Mouse (Mus musculus) cerebellum, adult 2 months (tissue): ENCODE measurements at regions not wholly inside any gene's neighbourhood (a gene's known extent, or its start where the extent isn't known, plus 50 kb on each side); places are given as distances from the start of the nearest gene placed in this dataset.
A peak's percentile ranks its signal among the peaks of the same experiment; 100 is the strongest.

Experiments
- DNase-seq, 2 experiments: peaks; one replicate each; pipeline ENCODE4 v3.0.0; 2021
- H3K27ac ChIP-seq: fragments of 200-500 bp; 2 replicates; pipeline ENCODE4 v1.5.1; 2012; ENCODE audit warnings: low read length, control low read depth, inconsistent platforms; ENCODE audit not compliant: insufficient read depth
- H3K27me3 ChIP-seq: fragments of 200-500 bp; 2 replicates; pipeline ENCODE4 v1.6.1; 2012; ENCODE audit warnings: inconsistent platforms, mild to moderate bottlenecking, low read length, moderate library complexity; ENCODE audit not compliant: control insufficient read depth, insufficient read depth
- H3K4me1 ChIP-seq: fragments of 200-500 bp; 2 replicates; pipeline ENCODE4 v1.6.1; 2011; ENCODE audit warnings: low read length; ENCODE audit not compliant: control insufficient read depth, insufficient read depth
- H3K4me3 ChIP-seq: fragments of 200-500 bp; replicated peaks from 2 replicates; pipeline ENCODE3; 2011; ENCODE audit warnings: mild to moderate bottlenecking, low read depth, low read length, control low read depth; ENCODE audit not compliant: insufficient read depth
- CTCF ChIP-seq: fragments of 200-500 bp; IDR thresholded peaks from 2 replicates; pipeline ENCODE4 v1.5.1; 2011; ENCODE audit warnings: low read depth, mild to moderate bottlenecking, control low read depth, low read length, moderate library complexity, borderline replicate concordance; ENCODE audit not compliant: insufficient read depth
- POLR2A ChIP-seq: fragments of 200-500 bp; IDR thresholded peaks from 2 replicates; pipeline ENCODE4 v1.6.1; 2011; ENCODE audit warnings: low read length, control low read depth, borderline replicate concordance; ENCODE audit not compliant: insufficient read depth
- WGBS: fragments of 180-500 bp; shearing (Covaris S2); methylation state at CpG from one replicate; pipeline ENCODE4 v1.1.7; 2018; 5-methylcytosine and 5-hydroxymethylcytosine counted together

- Histone ChIP-seq H3K4me1 (no peaks in the 10 kb centered on the region), H3K27ac (no peak overlapping the region), H3K4me3 (no peak overlapping the region), H3K27me3 (no peaks in the 10 kb centered on the region)
- peak; percentile 38 to 50 for DNase-seq
- TF ChIP-seq POLR2A, result no peak
- TF ChIP-seq CTCF, result no peak
- WGBS, result 53% methylated on average over 2 of the region's 2 CpGs
Observed at GRCm38 (mm10) chr1:194878440-194878839, 60.2 kb upstream of the Cd34 start.

DNA sequence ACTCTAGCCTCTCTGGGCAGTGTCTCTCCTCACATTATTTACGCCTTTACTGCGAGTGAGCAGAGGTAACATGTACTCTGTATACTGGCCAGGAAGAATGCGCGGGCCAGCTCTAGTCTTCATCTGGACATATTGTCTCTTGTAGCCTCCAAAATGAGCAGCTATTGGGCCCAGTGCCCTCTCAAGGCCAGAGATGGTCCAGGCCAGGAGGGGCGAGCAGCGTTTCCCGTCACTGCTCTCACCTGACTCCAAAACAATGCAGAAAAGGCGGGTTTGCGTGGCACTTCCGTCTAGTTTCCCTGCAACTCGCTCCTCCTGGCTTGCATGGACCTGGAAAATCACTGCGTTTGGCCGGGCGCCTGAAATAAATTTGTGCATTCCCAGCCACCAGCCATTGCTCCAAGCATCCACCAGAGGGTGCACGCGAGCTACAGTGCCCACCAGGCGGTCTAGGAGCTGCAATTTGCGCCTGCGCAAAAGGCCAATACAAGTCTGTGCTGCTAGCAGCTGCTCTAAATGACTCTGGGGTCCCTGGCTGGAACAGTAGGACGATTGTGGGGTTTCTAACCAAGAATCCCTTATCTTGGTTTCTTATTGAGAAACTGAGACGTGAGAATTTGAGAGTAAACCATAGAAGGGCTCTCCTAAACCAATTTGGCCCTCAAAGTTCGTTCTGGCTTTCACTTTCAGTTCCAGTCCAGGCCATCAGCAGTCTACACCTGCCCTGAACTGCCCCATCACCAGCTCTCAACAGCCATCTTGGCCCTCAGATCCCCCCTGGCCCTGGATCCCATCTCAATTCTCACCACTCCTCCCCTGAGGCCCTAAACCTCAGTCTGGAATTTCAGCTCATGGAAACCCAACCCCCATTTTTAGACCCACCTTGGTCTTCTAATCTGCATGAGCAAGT is 59.0 kb upstream of the Cd34 start:
- H3K4me1 ChIP-seq, result no peaks in the 10 kb centered on the region
- H3K27ac ChIP-seq, result 0 out of 2 replicates have a peak overlapping the region, but pooled peaks have one; percentile 4
- peak overlapping the region; percentile 47 for H3K4me3 ChIP-seq
- TF ChIP-seq POLR2A (no peak), CTCF (peak; percentile 97)
- DNase-seq, result peak; percentile 89 to 97
- H3K27me3 ChIP-seq, result no peaks in the 10 kb centered on the region
- 11% methylated on average over 22 of the region's 22 CpGs for WGBS

DNA sequence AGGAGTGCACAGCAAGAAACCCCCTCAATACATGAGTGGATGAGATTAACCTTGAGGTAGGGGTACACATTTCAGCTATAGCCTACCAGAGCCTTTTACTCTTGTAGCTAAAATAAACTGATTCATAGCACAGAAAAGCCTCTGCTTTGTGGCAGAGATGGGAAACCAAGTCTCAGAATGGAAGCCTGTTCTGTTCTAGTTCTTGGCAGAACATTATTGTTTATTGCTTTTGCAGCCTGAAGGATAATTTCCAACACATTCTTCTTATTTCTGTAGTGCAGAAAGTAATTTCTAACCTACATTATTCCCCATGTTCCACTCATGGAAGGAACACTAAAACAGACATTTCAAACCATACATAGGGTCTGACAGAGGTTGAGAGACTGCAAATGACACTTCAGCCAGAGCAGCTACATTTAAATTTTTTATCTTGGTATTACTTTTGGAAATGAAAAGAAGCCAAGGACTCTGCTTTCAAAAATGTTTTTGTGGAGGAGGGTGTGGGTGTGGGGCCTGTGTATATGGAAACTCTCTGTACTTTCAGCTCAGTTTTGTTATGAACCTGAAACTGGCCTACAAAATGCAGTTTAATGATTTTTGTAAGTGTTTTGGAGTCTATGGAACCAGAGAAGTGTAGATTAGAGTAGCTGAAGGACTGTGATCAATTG is 56.9 kb upstream of the Cd34 start:
- H3K27ac ChIP-seq, result no peak overlapping the region
- DNase-seq, result no peak
- no peaks in the 10 kb centered on the region for H3K27me3 ChIP-seq
- TF ChIP-seq POLR2A, result no peak
- no peak for TF ChIP-seq CTCF
- H3K4me3 ChIP-seq, result no peak overlapping the region
- H3K4me1 ChIP-seq, result peaks cover 5% of the 10 kb centered on the region; the same call in 1 of the 2 replicates

DNA sequence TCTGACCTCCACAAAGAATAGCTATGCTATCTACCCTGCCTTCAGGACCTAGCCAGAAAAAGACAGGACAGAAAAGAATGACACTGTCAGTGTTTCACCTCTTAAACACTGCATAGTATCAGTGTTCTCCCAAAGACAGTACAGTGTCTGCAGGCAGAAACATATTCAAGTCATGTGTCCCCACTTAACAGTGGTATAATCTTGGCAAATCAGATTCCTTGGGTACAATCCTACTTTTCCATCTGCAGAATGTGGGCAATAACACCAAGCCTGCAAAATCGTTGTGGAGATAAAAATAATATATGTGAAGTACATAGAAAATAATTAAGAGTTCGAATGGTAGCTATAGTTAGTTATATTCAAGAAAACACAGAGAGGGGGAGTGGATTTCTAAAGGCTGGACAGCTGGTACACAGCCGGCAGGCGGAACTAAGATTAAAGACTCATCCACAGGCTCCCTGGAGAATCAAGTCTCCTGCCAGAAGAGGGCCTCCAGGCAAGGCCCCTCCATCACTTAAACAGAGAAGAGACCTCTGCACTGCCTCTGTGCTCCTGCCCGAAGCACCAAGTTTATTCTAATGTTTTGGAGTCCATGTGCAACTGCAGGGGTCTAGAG is 53.4 kb upstream of the Cd34 start:
- peak overlapping the region; percentile 44 for H3K27ac ChIP-seq

GRCm38 (mm10) chr1:194885687-194886077 is 52.9 kb upstream of the Cd34 start:
- peak; percentile 78 to 88 for DNase-seq
- TF ChIP-seq CTCF (no peak), POLR2A (no peak)
- H3K4me1 ChIP-seq, result peaks cover 5% of the 10 kb centered on the region; the same call in 1 of the 2 replicates
- H3K4me3 ChIP-seq, result no peak overlapping the region
- peak overlapping the region; percentile 44 for H3K27ac ChIP-seq
- no peaks in the 10 kb centered on the region for H3K27me3 ChIP-seq
- 12% methylated on average over 5 of the region's 5 CpGs for WGBS

More for the DNA sequence above, 53.4 kb upstream of the Cd34 start:
- DNase-seq, result peak in 1 of 2 experiments; percentile 24
- no peak overlapping the region for H3K4me3 ChIP-seq
- 24% methylated on average over 5 of the region's 5 CpGs for WGBS
- no peak for TF ChIP-seq CTCF
- no peak for TF ChIP-seq POLR2A
- peaks cover 5% of the 10 kb centered on the region; the same call in 1 of the 2 replicates for H3K4me1 ChIP-seq
- H3K27me3 ChIP-seq, result no peaks in the 10 kb centered on the region
